Mouse (Mus musculus) limb, embryonic 14.5 days (tissue): ENCODE measurements around the gene Lhfpl3. TPM values are rescaled to one million over a fixed set of nuclear protein-coding genes. Genes with fewer than 3 reads are reported as not detected.

ENCODE experiments used
- ATAC-seq: fragments of 200-750 bp; cut with Nextera tagmentation; 2 replicates; pipeline ENCODE4 v1.8.0; 2017; ENCODE audit warnings: low read depth, moderate number of reproducible peaks, moderate TSS enrichment; ENCODE audit not compliant: low FRiP score
- DNase-seq: peaks from one replicate; pipeline ENCODE4 v3.0.0-alpha.2; 2015; ENCODE audit warnings: low spot score
- H3K27ac ChIP-seq: fragments of 300-500 bp; sonication (generic); replicated peaks from 2 replicates; pipeline ENCODE4 v1.5.1; 2014; ENCODE audit warnings: low read depth, mild to moderate bottlenecking, low read length, moderate library complexity, mixed read lengths
- H3K27me3 ChIP-seq: fragments of 300-500 bp; sonication (generic); 2 replicates; pipeline ENCODE4 v1.6.1; 2014; ENCODE audit warnings: low read length, mixed read lengths; ENCODE audit not compliant: control insufficient read depth, insufficient read depth
- H3K36me3 ChIP-seq: fragments of 300-500 bp; sonication (generic); 2 replicates; pipeline ENCODE4 v1.6.1; 2014; ENCODE audit warnings: mild to moderate bottlenecking, low read length, moderate library complexity, mixed read lengths; ENCODE audit not compliant: control insufficient read depth, insufficient read depth
- H3K4me1 ChIP-seq: fragments of 300-500 bp; sonication (generic); 2 replicates; pipeline ENCODE4 v1.6.1; 2014; ENCODE audit warnings: antibody characterized with exemption, low read length, mixed read lengths; ENCODE audit not compliant: control insufficient read depth, insufficient read depth
- H3K4me2 ChIP-seq: fragments of 300-500 bp; sonication (generic); replicated peaks from 2 replicates; pipeline ENCODE4 v1.6.1; 2014; ENCODE audit warnings: low read depth, mild to moderate bottlenecking, low read length, moderate library complexity; ENCODE audit not compliant: severe bottlenecking
- H3K4me3 ChIP-seq: fragments of 300-500 bp; sonication (generic); replicated peaks from 2 replicates; pipeline ENCODE4 v1.5.1; 2014; ENCODE audit warnings: low read length
- H3K9ac ChIP-seq: fragments of 300-500 bp; sonication (generic); 2 replicates; pipeline ENCODE4 v1.6.1; 2014; ENCODE audit warnings: mild to moderate bottlenecking, low read depth, low read length, moderate library complexity; ENCODE audit not compliant: severe bottlenecking
- H3K9me3 ChIP-seq: fragments of 300-500 bp; sonication (generic); 2 replicates; pipeline ENCODE4 v1.6.1; 2016; ENCODE audit warnings: low read length; ENCODE audit not compliant: control insufficient read depth
- POLR2A ChIP-seq: fragments of 200-500 bp; IDR thresholded peaks from 2 replicates; pipeline ENCODE4 v1.8.0; 2012; ENCODE audit warnings: inconsistent platforms, mild to moderate bottlenecking, moderate library complexity, borderline replicate concordance; ENCODE audit not compliant: insufficient read depth, insufficient read length; ENCODE audit errors: extremely low read depth
- WGBS: fragments of 180-500 bp; shearing (Covaris S2); extraction: QIAGEN DNeasy Blood & Tissue Kit; methylation state at CpG from one replicate; pipeline ENCODE4 v1.1.7; 2014; 5-methylcytosine and 5-hydroxymethylcytosine counted together
- polyA plus RNA-seq, 2 experiments: library from polyadenylated mRNA; depleted of rRNA in 1 of 2; stranded (reverse) in 1 of 2; unstranded in 1 of 2; fragments of >200 nt; fragmentation: Nextera tagmentation in 1 of 2; extraction: Ambion mirVana in 1 of 2; gene quantifications; 2 replicates each; pipeline versions ENCODE4 v1.2.1 to v1.2.3; 2012 to 2014

Gene Lhfpl3
- polyA plus RNA-seq, 2 experiments = 0.72 to 0.82 TPM

- Histone ChIP-seq H3K4me3 (no peak overlapping the region), H3K4me1 (no peaks in the 10 kb centered on the region), H3K9me3 (no peaks in the 10 kb centered on the region), H3K4me2 (no peak overlapping the region), H3K27me3 (no peaks in the 10 kb centered on the region), H3K36me3 (no peaks in the 10 kb centered on the region), H3K27ac (no peak overlapping the region), H3K9ac (no peak overlapping the region)
- DNase-seq (no peak), ATAC-seq (no peak)
- WGBS = 46% methylated on average over 3 of the region's 3 CpGs
- no peak for TF ChIP-seq POLR2A
Observed at GRCm38 (mm10) chr5:22757261-22757660, 11.4 kb downstream of the Lhfpl3 start.

GRCm38 (mm10) chr5:22770726-22771125, 24.9 kb downstream of the Lhfpl3 start:
- no peak overlapping the region for H3K27ac ChIP-seq
- TF ChIP-seq POLR2A = no peak
- DNase-seq = no peak
- no peak for ATAC-seq
- H3K27me3 ChIP-seq = no peaks in the 10 kb centered on the region
- WGBS = 45% methylated on average over 1 of the region's 1 CpGs
- H3K9me3 ChIP-seq = no peaks in the 10 kb centered on the region
- H3K4me3 ChIP-seq = no peak overlapping the region
- H3K4me2 ChIP-seq = no peak overlapping the region
- no peak overlapping the region for H3K9ac ChIP-seq
- H3K36me3 ChIP-seq = no peaks in the 10 kb centered on the region
- no peaks in the 10 kb centered on the region for H3K4me1 ChIP-seq

GRCm38 (mm10) chr5:22795361-22795760, 49.5 kb downstream of the Lhfpl3 start:
- H3K4me1 ChIP-seq = no peaks in the 10 kb centered on the region
- H3K36me3 ChIP-seq = no peaks in the 10 kb centered on the region
- WGBS = 42% methylated on average over 1 of the region's 1 CpGs
- H3K4me2 ChIP-seq = no peak overlapping the region
- no peak for DNase-seq
- no peak overlapping the region for H3K27ac ChIP-seq
- TF ChIP-seq POLR2A = no peak
- ATAC-seq = no peak
- H3K9me3 ChIP-seq = no peaks in the 10 kb centered on the region
- H3K9ac ChIP-seq = no peak overlapping the region
- H3K4me3 ChIP-seq = no peak overlapping the region
- H3K27me3 ChIP-seq = no peaks in the 10 kb centered on the region

GRCm38 (mm10) chr5:22813426-22813825, 67.6 kb downstream of the Lhfpl3 start:
- Histone ChIP-seq H3K27me3 (no peaks in the 10 kb centered on the region), H3K4me2 (no peak overlapping the region), H3K9ac (no peak overlapping the region), H3K36me3 (no peaks in the 10 kb centered on the region), H3K4me3 (no peak overlapping the region), H3K4me1 (no peaks in the 10 kb centered on the region), H3K9me3 (no peaks in the 10 kb centered on the region), H3K27ac (no peak overlapping the region)
- TF ChIP-seq POLR2A = no peak
- 85% methylated on average over 4 of the region's 4 CpGs for WGBS
- DNase-seq = no peak
- no peak for ATAC-seq

- Histone ChIP-seq H3K36me3 (no peaks in the 10 kb centered on the region), H3K9ac (no peak overlapping the region), H3K27me3 (no peaks in the 10 kb centered on the region), H3K4me2 (no peak overlapping the region), H3K9me3 (peaks cover 7% of the 10 kb centered on the region; the same call in 1 of the 2 replicates), H3K4me3 (no peak overlapping the region), H3K27ac (no peak overlapping the region), H3K4me1 (no peaks in the 10 kb centered on the region)
- ATAC-seq (no peak), DNase-seq (no peak)
- 77% methylated on average over 3 of the region's 3 CpGs for WGBS
- TF ChIP-seq POLR2A = no peak
Observed at GRCm38 (mm10) chr5:22829822-22830450, 84.1 kb downstream of the Lhfpl3 start.

- Histone ChIP-seq H3K9ac (no peak overlapping the region), H3K9me3 (no peaks in the 10 kb centered on the region), H3K27ac (no peak overlapping the region), H3K4me2 (no peak overlapping the region), H3K36me3 (no peaks in the 10 kb centered on the region), H3K4me3 (no peak overlapping the region), H3K27me3 (no peaks in the 10 kb centered on the region), H3K4me1 (no peaks in the 10 kb centered on the region)
- ATAC-seq = no peak
- DNase-seq = peak; percentile 17
- TF ChIP-seq POLR2A = no peak
- WGBS = 60% methylated on average over 14 of the region's 14 CpGs
Observed at GRCm38 (mm10) chr5:22851572-22851971, 105.7 kb downstream of the Lhfpl3 start.
